In genomic region chr1:4661761-4662160, GRCm38 (mm10) we compare ENCODE assay signal across 35 mouse cellular contexts.
"Had no signal": no experiment of that assay in that cellular context is flagged by ENCODE, and none has a peak within 500 bp of the region (broad histone marks: within the 10 kb centered on the region; RNA-seq: fewer than 3 reads in every experiment).

No protein-coding gene starts in this region.

- H3K9me3 ChIP-seq: heart, embryonic 10.5 days; heart, embryonic 12.5 days; heart, embryonic 13.5 days; heart, embryonic 15.5 days; hindbrain, embryonic 10.5 days; hindbrain, embryonic 12.5 days; hindbrain, embryonic 13.5 days; hindbrain, embryonic 15.5 days; intestine, embryonic 15.5 days; kidney, embryonic 15.5 days had no signal

- H3K4me2 ChIP-seq: heart, embryonic 11.5 days; heart, embryonic 12.5 days; heart, embryonic 13.5 days; heart, embryonic 15.5 days; hindbrain, embryonic 12.5 days; hindbrain, embryonic 13.5 days; hindbrain, embryonic 14.5 days; hindbrain, embryonic 15.5 days; intestine, embryonic 15.5 days; kidney, embryonic 15.5 days had no signal

- H3K9ac ChIP-seq: heart, embryonic 12.5 days; heart, embryonic 13.5 days; heart, embryonic 15.5 days; hindbrain, embryonic 12.5 days; hindbrain, embryonic 13.5 days; hindbrain, embryonic 14.5 days; hindbrain, embryonic 15.5 days; intestine, embryonic 15.5 days; kidney, embryonic 15.5 days had no signal

- DNase-seq: heart, postnatal 10 days; heart, postnatal 14 days; heart, postnatal 36 days; heart, postnatal 4 days; kidney, adult 11 months; kidney, adult 18-20 months; kidney, adult 2 months; kidney, adult 8-10 months; kidney, adult 9 months; kidney, postnatal 10 days; kidney, postnatal 14 days; kidney, postnatal 25 days; kidney, postnatal 36 days; kidney, postnatal 4 days; layer of hippocampus, adult 9-11 months; layer of hippocampus, postnatal 36 days had no signal

- H3K27me3 ChIP-seq: heart, embryonic 12.5 days; heart, embryonic 13.5 days; heart, embryonic 15.5 days; hindbrain, embryonic 12.5 days; hindbrain, embryonic 13.5 days; hindbrain, embryonic 15.5 days; intestine, embryonic 15.5 days; kidney, embryonic 15.5 days had no signal

- H3K4me3 ChIP-seq: heart, embryonic 10.5 days; heart, embryonic 12.5 days; heart, embryonic 13.5 days; heart, embryonic 15.5 days; hindbrain, embryonic 10.5 days; hindbrain, embryonic 12.5 days; hindbrain, embryonic 13.5 days; hindbrain, embryonic 15.5 days; intestine, embryonic 15.5 days; kidney, embryonic 15.5 days; layer of hippocampus, adult 2 months had no signal

- H3K36me3 ChIP-seq: heart, embryonic 10.5 days; heart, embryonic 12.5 days; heart, embryonic 13.5 days; heart, embryonic 15.5 days; hindbrain, embryonic 10.5 days; hindbrain, embryonic 12.5 days; hindbrain, embryonic 13.5 days; hindbrain, embryonic 15.5 days; intestine, embryonic 15.5 days; kidney, embryonic 15.5 days had no signal

- ATAC-seq: hindbrain, embryonic 16.5 days; hindbrain, postnatal 0 days; inflammation-experienced regulatory T-cells, adult 6 months; intestine, embryonic 15.5 days; intestine, embryonic 16.5 days; intestine, postnatal 0 days had no signal

- H3K4me1 ChIP-seq: heart, embryonic 10.5 days; heart, embryonic 12.5 days; heart, embryonic 13.5 days; heart, embryonic 15.5 days; hindbrain, embryonic 10.5 days; hindbrain, embryonic 12.5 days; hindbrain, embryonic 13.5 days; hindbrain, embryonic 15.5 days; intestine, embryonic 15.5 days; kidney, embryonic 15.5 days had no signal

- H3K27ac ChIP-seq: heart, embryonic 10.5 days; heart, embryonic 13.5 days; heart, embryonic 15.5 days; hindbrain, embryonic 10.5 days; hindbrain, embryonic 12.5 days; hindbrain, embryonic 13.5 days; hindbrain, embryonic 14.5 days; hindbrain, embryonic 15.5 days; hindbrain, postnatal 0 days; intestine, embryonic 15.5 days; kidney, embryonic 15.5 days; kidney, postnatal 0 days; layer of hippocampus, adult 2 months had no signal
